Mouse (Mus musculus) cerebellum, adult 2 months (tissue): ENCODE measurements at regions not wholly inside any gene's neighbourhood (a gene's known extent, or its start where the extent isn't known, plus 50 kb on each side); places are given as distances from the start of the nearest gene placed in this dataset.

ENCODE experiments used
- DNase-seq, 2 experiments: peaks; one replicate each; pipeline ENCODE4 v3.0.0; 2021
- H3K27ac ChIP-seq: fragments of 200-500 bp; 2 replicates; pipeline ENCODE4 v1.5.1; 2012; ENCODE audit warnings: low read length, control low read depth, inconsistent platforms; ENCODE audit not compliant: insufficient read depth
- H3K27me3 ChIP-seq: fragments of 200-500 bp; 2 replicates; pipeline ENCODE4 v1.6.1; 2012; ENCODE audit warnings: inconsistent platforms, mild to moderate bottlenecking, low read length, moderate library complexity; ENCODE audit not compliant: control insufficient read depth, insufficient read depth
- H3K4me1 ChIP-seq: fragments of 200-500 bp; 2 replicates; pipeline ENCODE4 v1.6.1; 2011; ENCODE audit warnings: low read length; ENCODE audit not compliant: control insufficient read depth, insufficient read depth
- H3K4me3 ChIP-seq: fragments of 200-500 bp; replicated peaks from 2 replicates; pipeline ENCODE3; 2011; ENCODE audit warnings: mild to moderate bottlenecking, low read depth, low read length, control low read depth; ENCODE audit not compliant: insufficient read depth
- CTCF ChIP-seq: fragments of 200-500 bp; IDR thresholded peaks from 2 replicates; pipeline ENCODE4 v1.5.1; 2011; ENCODE audit warnings: low read depth, mild to moderate bottlenecking, control low read depth, low read length, moderate library complexity, borderline replicate concordance; ENCODE audit not compliant: insufficient read depth
- POLR2A ChIP-seq: fragments of 200-500 bp; IDR thresholded peaks from 2 replicates; pipeline ENCODE4 v1.6.1; 2011; ENCODE audit warnings: low read length, control low read depth, borderline replicate concordance; ENCODE audit not compliant: insufficient read depth
- WGBS: fragments of 180-500 bp; shearing (Covaris S2); methylation state at CpG from one replicate; pipeline ENCODE4 v1.1.7; 2018; 5-methylcytosine and 5-hydroxymethylcytosine counted together

DNA sequence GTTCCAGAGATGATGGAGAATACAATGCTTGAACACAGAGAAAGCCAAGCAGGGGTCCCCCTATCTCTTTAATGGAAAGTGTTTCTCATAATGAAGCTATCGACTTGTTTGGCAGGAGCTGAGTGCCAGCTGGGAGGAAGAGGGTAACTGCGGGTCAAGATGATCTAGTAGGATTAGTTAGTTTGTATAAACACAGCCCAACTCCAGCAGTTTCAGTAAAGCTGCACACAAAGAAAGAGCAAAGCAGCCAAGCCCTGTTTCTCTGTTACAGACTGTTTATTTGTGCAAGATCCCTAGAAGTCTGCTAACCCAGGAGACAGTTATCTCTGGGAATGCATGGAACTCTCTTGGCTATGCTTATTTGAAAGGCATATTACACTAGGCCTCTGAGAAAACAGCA, 220.9 kb upstream of the Prep start:
- WGBS = 12% methylated on average over 2 of the region's 2 CpGs
- no peak for TF ChIP-seq POLR2A
- TF ChIP-seq CTCF = no peak
- Histone ChIP-seq H3K4me3 (no peak overlapping the region), H3K27ac (no peak overlapping the region), H3K27me3 (no peaks in the 10 kb centered on the region), H3K4me1 (no peaks in the 10 kb centered on the region)
- no peak for DNase-seq

DNA sequence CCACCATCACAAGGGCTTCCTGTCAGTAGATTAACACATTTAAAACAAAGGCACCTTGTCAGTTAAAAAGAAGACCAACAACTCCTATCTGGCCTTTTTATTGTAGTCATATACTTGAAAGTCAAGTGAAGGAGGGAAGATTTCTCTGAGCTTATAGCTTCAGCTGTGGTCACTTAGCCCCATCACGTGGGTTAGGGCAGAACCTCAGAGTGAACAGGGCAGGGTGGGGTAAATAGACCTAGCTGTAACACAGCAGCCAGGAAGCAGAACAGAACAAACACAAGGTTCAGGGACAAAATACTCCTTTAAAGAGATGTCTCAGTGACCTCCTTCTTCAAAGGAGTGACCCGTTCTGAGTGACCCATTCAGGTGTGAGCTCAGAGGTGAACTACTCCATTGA, 226.6 kb upstream of the Prep start:
- 86% methylated on average over 2 of the region's 2 CpGs for WGBS
- H3K27me3 ChIP-seq = no peaks in the 10 kb centered on the region
- no peak overlapping the region for H3K27ac ChIP-seq
- no peak for TF ChIP-seq POLR2A
- TF ChIP-seq CTCF = no peak
- no peak overlapping the region for H3K4me3 ChIP-seq
- no peak for DNase-seq
- H3K4me1 ChIP-seq = no peaks in the 10 kb centered on the region

DNA sequence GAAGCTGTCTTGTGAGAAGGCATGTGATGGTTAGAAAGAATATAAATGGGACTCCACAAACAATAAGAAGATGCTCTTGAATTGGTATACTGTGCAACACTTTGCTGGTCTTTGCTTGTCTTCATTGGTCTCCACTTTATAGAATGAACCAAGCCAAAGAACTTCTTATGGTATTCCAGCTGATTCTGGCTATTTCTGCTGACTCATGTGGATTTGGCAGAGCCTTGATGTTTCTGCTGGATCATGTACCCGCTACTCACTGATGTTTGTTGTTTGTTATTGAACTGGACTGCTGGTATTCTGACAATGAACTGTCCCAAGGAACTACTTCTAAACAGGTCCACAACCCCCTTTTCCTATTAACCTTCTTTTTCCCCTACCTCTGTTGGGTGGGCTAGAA, 234.5 kb upstream of the Prep start:
- no peaks in the 10 kb centered on the region for H3K27me3 ChIP-seq
- no peaks in the 10 kb centered on the region for H3K4me1 ChIP-seq
- WGBS = 81% methylated on average over 1 of the region's 1 CpGs
- no peak overlapping the region for H3K27ac ChIP-seq
- TF ChIP-seq POLR2A = no peak
- no peak for TF ChIP-seq CTCF
- DNase-seq = no peak
- no peak overlapping the region for H3K4me3 ChIP-seq

- TF ChIP-seq CTCF (no peak), POLR2A (no peak)
- 40% methylated on average over 3 of the region's 3 CpGs for WGBS
- DNase-seq = no peak
Measured at GRCm38 (mm10) chr10:44826271-44826670, 240.7 kb upstream of the Prep start.

DNA sequence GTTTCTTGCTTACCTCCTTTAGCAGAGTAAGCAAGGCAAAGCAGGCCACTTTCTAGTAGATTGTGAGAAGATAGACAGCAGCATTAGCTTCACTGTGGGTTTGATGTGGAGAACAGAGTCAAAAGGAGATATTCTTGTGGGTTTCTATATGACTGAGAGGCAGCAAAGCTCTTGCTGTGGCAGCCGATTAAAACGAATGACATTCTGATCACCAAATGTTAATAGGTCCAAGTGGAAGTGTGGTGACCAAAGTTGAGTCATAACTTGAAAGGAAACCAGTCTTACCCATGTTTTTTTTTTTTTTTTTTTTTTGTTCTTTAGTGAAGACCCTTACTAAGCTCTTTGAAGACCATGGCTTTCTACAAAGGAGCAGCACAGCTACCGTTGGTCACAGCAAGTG, 245.3 kb upstream of the Prep start:
- Histone ChIP-seq H3K27me3 (no peaks in the 10 kb centered on the region), H3K4me1 (no peaks in the 10 kb centered on the region), H3K4me3 (no peak overlapping the region), H3K27ac (no peak overlapping the region)
- DNase-seq = no peak
- no peak for TF ChIP-seq POLR2A
- TF ChIP-seq CTCF = no peak
- WGBS = 97% methylated on average over 3 of the region's 3 CpGs

More at GRCm38 (mm10) chr10:44826271-44826670, 240.7 kb upstream of the Prep start:
- no peak overlapping the region for H3K4me3 ChIP-seq
- no peaks in the 10 kb centered on the region for H3K4me1 ChIP-seq
- no peaks in the 10 kb centered on the region for H3K27me3 ChIP-seq
- no peak overlapping the region for H3K27ac ChIP-seq

GRCm38 (mm10) chr10:44820379-44820778, 246.6 kb upstream of the Prep start:
- Histone ChIP-seq H3K27ac (no peak overlapping the region), H3K4me1 (no peaks in the 10 kb centered on the region), H3K4me3 (no peak overlapping the region), H3K27me3 (no peaks in the 10 kb centered on the region)
- no peak for TF ChIP-seq POLR2A
- no peak for TF ChIP-seq CTCF
- no peak for DNase-seq
- WGBS = 82% methylated on average over 2 of the region's 2 CpGs

GRCm38 (mm10) chr10:44819361-44819760, 247.6 kb upstream of the Prep start:
- Histone ChIP-seq H3K4me3 (no peak overlapping the region), H3K27ac (no peak overlapping the region), H3K4me1 (no peaks in the 10 kb centered on the region), H3K27me3 (no peaks in the 10 kb centered on the region)
- 92% methylated on average over 2 of the region's 2 CpGs for WGBS
- no peak for DNase-seq
- TF ChIP-seq POLR2A (no peak), CTCF (no peak)

- no peak overlapping the region for H3K4me3 ChIP-seq
- DNase-seq = no peak
- H3K27ac ChIP-seq = no peak overlapping the region
- no peak for TF ChIP-seq POLR2A
- no peak for TF ChIP-seq CTCF
- WGBS = 84% methylated on average over 1 of the region's 1 CpGs
- H3K4me1 ChIP-seq = no peaks in the 10 kb centered on the region
- H3K27me3 ChIP-seq = no peaks in the 10 kb centered on the region
Measured at GRCm38 (mm10) chr10:44818615-44819014, 248.4 kb upstream of the Prep start.
